Mouse (Mus musculus) limb, embryonic 13.5 days (tissue): ENCODE results near the gene E330021D16Rik. TPM values are rescaled to one million over a fixed set of nuclear protein-coding genes. Genes with fewer than 3 reads are reported as not detected.

Source experiments
- ATAC-seq: fragments of 200-750 bp; cut with Nextera tagmentation; 2 replicates; pipeline ENCODE4 v1.8.0; 2017; ENCODE audit warnings: low read depth, moderate number of reproducible peaks, moderate TSS enrichment; ENCODE audit not compliant: low FRiP score
- H3K27ac ChIP-seq: fragments of 300-500 bp; sonication (generic); 2 replicates; pipeline ENCODE4 v1.5.1; 2015; ENCODE audit warnings: inconsistent platforms, mild to moderate bottlenecking, moderate library complexity
- H3K27me3 ChIP-seq: fragments of 300-500 bp; sonication (generic); 2 replicates; pipeline ENCODE4 v1.6.1; 2015; ENCODE audit warnings: mild to moderate bottlenecking, inconsistent platforms
- H3K36me3 ChIP-seq: fragments of 300-500 bp; sonication (generic); 2 replicates; pipeline ENCODE4 v1.6.1; 2015; ENCODE audit warnings: inconsistent platforms, mild to moderate bottlenecking, moderate library complexity
- H3K4me1 ChIP-seq: fragments of 300-500 bp; sonication (generic); 2 replicates; pipeline ENCODE4 v1.6.1; 2015; ENCODE audit warnings: inconsistent platforms
- H3K4me2 ChIP-seq: fragments of 300-500 bp; sonication (generic); replicated peaks from 2 replicates; pipeline ENCODE4 v1.6.1; 2015; ENCODE audit warnings: inconsistent platforms, mild to moderate bottlenecking, moderate library complexity
- H3K4me3 ChIP-seq: fragments of 300-500 bp; sonication (generic); 2 replicates; pipeline ENCODE4 v1.5.1; 2015; ENCODE audit warnings: moderate library complexity, mild to moderate bottlenecking, inconsistent platforms
- H3K9ac ChIP-seq: fragments of 300-500 bp; sonication (generic); 2 replicates; pipeline ENCODE4 v1.6.1; 2015; ENCODE audit warnings: mild to moderate bottlenecking, inconsistent platforms
- H3K9me3 ChIP-seq: fragments of 300-500 bp; sonication (generic); 2 replicates; pipeline ENCODE4 v1.6.1; 2016; ENCODE audit warnings: inconsistent platforms
- WGBS: fragments of 180-500 bp; shearing (Covaris S2); methylation state at CpG from one replicate; pipeline ENCODE4 v1.1.7; 2015; 5-methylcytosine and 5-hydroxymethylcytosine counted together
- polyA plus RNA-seq: library from polyadenylated mRNA; unstranded; fragments of >200 nt; fragmentation: Nextera tagmentation; extraction: Ambion mirVana; gene quantifications from 2 replicates; pipeline ENCODE4 v1.2.1, GENCODE M21; 2015

Gene E330021D16Rik
- polyA plus RNA-seq, 1 experiment from 2014 or later, result not detected

GRCm38 (mm10) chr6:136418889-136419835, 3.8 kb upstream of the E330021D16Rik start:
- 79% methylated on average over 17 of the region's 17 CpGs for WGBS
- Histone ChIP-seq H3K4me2 (no peak overlapping the region), H3K9ac (no peak overlapping the region), H3K4me1 (no peaks in the 10 kb centered on the region), H3K9me3 (no peaks in the 10 kb centered on the region), H3K27ac (no peak overlapping the region), H3K36me3 (no peaks in the 10 kb centered on the region), H3K27me3 (no peaks in the 10 kb centered on the region), H3K4me3 (no peak overlapping the region)
- ATAC-seq, result no peak

GRCm38 (mm10) chr6:136418333-136418848, 3.0 kb upstream of the E330021D16Rik start:
- ATAC-seq, result no peak
- Histone ChIP-seq H3K27ac (no peak overlapping the region), H3K9ac (no peak overlapping the region), H3K4me3 (no peak overlapping the region), H3K9me3 (no peaks in the 10 kb centered on the region), H3K4me2 (no peak overlapping the region), H3K27me3 (no peaks in the 10 kb centered on the region), H3K36me3 (no peaks in the 10 kb centered on the region), H3K4me1 (no peaks in the 10 kb centered on the region)
- WGBS, result 69% methylated on average over 8 of the region's 8 CpGs

GRCm38 (mm10) chr6:136417864-136418263, 2.5 kb upstream of the E330021D16Rik start:
- no peaks in the 10 kb centered on the region for H3K36me3 ChIP-seq
- H3K4me1 ChIP-seq, result no peaks in the 10 kb centered on the region
- no peak overlapping the region for H3K9ac ChIP-seq
- no peak overlapping the region for H3K27ac ChIP-seq
- 69% methylated on average over 5 of the region's 5 CpGs for WGBS
- ATAC-seq, result no peak
- H3K4me2 ChIP-seq, result no peak overlapping the region
- H3K4me3 ChIP-seq, result no peak overlapping the region
- no peaks in the 10 kb centered on the region for H3K9me3 ChIP-seq
- no peaks in the 10 kb centered on the region for H3K27me3 ChIP-seq

- Histone ChIP-seq H3K9ac (no peak overlapping the region), H3K9me3 (no peaks in the 10 kb centered on the region), H3K4me1 (no peaks in the 10 kb centered on the region), H3K4me3 (no peak overlapping the region), H3K4me2 (no peak overlapping the region), H3K27me3 (no peaks in the 10 kb centered on the region), H3K27ac (no peak overlapping the region), H3K36me3 (no peaks in the 10 kb centered on the region)
- no peak for ATAC-seq
- 87% methylated on average over 5 of the region's 5 CpGs for WGBS
These were observed 1.5 kb downstream of the E330021D16Rik start for GRCm38 (mm10) chr6:136413856-136414362.

GRCm38 (mm10) chr6:136407608-136408192, 7.7 kb downstream of the E330021D16Rik start:
- ATAC-seq, result no peak
- H3K36me3 ChIP-seq, result no peaks in the 10 kb centered on the region
- no peaks in the 10 kb centered on the region for H3K4me1 ChIP-seq
- no peak overlapping the region for H3K9ac ChIP-seq
- no peak overlapping the region for H3K4me2 ChIP-seq
- H3K9me3 ChIP-seq, result no peaks in the 10 kb centered on the region
- WGBS, result 88% methylated on average over 2 of the region's 2 CpGs
- H3K27me3 ChIP-seq, result no peaks in the 10 kb centered on the region
- no peak overlapping the region for H3K27ac ChIP-seq
- H3K4me3 ChIP-seq, result no peak overlapping the region

GRCm38 (mm10) chr6:136396860-136397259, 18.5 kb downstream of the E330021D16Rik start:
- H3K27me3 ChIP-seq, result no peaks in the 10 kb centered on the region
- WGBS, result 92% methylated on average over 9 of the region's 9 CpGs
- ATAC-seq, result no peak
- H3K9me3 ChIP-seq, result peaks cover 8% of the 10 kb centered on the region; the same call in 1 of the 2 replicates
- no peak overlapping the region for H3K9ac ChIP-seq
- H3K4me1 ChIP-seq, result no peaks in the 10 kb centered on the region
- no peak overlapping the region for H3K27ac ChIP-seq
- no peaks in the 10 kb centered on the region for H3K36me3 ChIP-seq
- H3K4me2 ChIP-seq, result no peak overlapping the region
- H3K4me3 ChIP-seq, result no peak overlapping the region

- H3K4me2 ChIP-seq, result no peak overlapping the region
- no peaks in the 10 kb centered on the region for H3K27me3 ChIP-seq
- H3K9ac ChIP-seq, result no peak overlapping the region
- H3K4me1 ChIP-seq, result no peaks in the 10 kb centered on the region
- no peak for ATAC-seq
- 0 out of 2 replicates have a peak, but pooled peaks cover 5% of the 10 kb centered on the region for H3K9me3 ChIP-seq
- no peak overlapping the region for H3K4me3 ChIP-seq
- no peak overlapping the region for H3K27ac ChIP-seq
- H3K36me3 ChIP-seq, result no peaks in the 10 kb centered on the region
- WGBS, result 73% methylated on average over 9 of the region's 9 CpGs
These were observed 25.1 kb downstream of the E330021D16Rik start for GRCm38 (mm10) chr6:136390262-136390661.

- 74% methylated on average over 7 of the region's 7 CpGs for WGBS
- Histone ChIP-seq H3K36me3 (no peaks in the 10 kb centered on the region), H3K9ac (no peak overlapping the region), H3K27me3 (no peaks in the 10 kb centered on the region), H3K4me3 (no peak overlapping the region), H3K9me3 (no peaks in the 10 kb centered on the region), H3K4me2 (no peak overlapping the region), H3K27ac (no peak overlapping the region), H3K4me1 (no peaks in the 10 kb centered on the region)
- no peak for ATAC-seq
These were observed 30.1 kb downstream of the E330021D16Rik start for GRCm38 (mm10) chr6:136385287-136385686.

GRCm38 (mm10) chr6:136383218-136383617, 32.2 kb downstream of the E330021D16Rik start:
- ATAC-seq, result no peak
- H3K4me2 ChIP-seq, result no peak overlapping the region
- WGBS, result 90% methylated on average over 3 of the region's 3 CpGs
- no peaks in the 10 kb centered on the region for H3K4me1 ChIP-seq
- no peak overlapping the region for H3K4me3 ChIP-seq
- H3K36me3 ChIP-seq, result no peaks in the 10 kb centered on the region
- H3K27ac ChIP-seq, result no peak overlapping the region
- no peaks in the 10 kb centered on the region for H3K27me3 ChIP-seq
- H3K9me3 ChIP-seq, result peaks cover 3% of the 10 kb centered on the region; the same call in 1 of the 2 replicates
- H3K9ac ChIP-seq, result no peak overlapping the region

GRCm38 (mm10) chr6:136376097-136376496, 39.3 kb downstream of the E330021D16Rik start:
- Histone ChIP-seq H3K36me3 (no peaks in the 10 kb centered on the region), H3K4me1 (no peaks in the 10 kb centered on the region), H3K9ac (no peak overlapping the region), H3K9me3 (peaks cover 3% of the 10 kb centered on the region), H3K27ac (no peak overlapping the region), H3K4me2 (no peak overlapping the region), H3K27me3 (no peaks in the 10 kb centered on the region), H3K4me3 (no peak overlapping the region)
- no peak for ATAC-seq

GRCm38 (mm10) chr6:136364430-136365098, 50.8 kb downstream of the E330021D16Rik start:
- no peak overlapping the region for H3K9ac ChIP-seq
- no peak overlapping the region for H3K27ac ChIP-seq
- no peak overlapping the region for H3K4me3 ChIP-seq
- ATAC-seq, result no peak
- no peaks in the 10 kb centered on the region for H3K9me3 ChIP-seq
- 72% methylated on average over 12 of the region's 12 CpGs for WGBS
- no peaks in the 10 kb centered on the region for H3K36me3 ChIP-seq
- H3K4me2 ChIP-seq, result no peak overlapping the region
- H3K27me3 ChIP-seq, result no peaks in the 10 kb centered on the region
- no peaks in the 10 kb centered on the region for H3K4me1 ChIP-seq

- Histone ChIP-seq H3K4me3 (no peak overlapping the region), H3K36me3 (no peaks in the 10 kb centered on the region), H3K4me1 (no peaks in the 10 kb centered on the region), H3K9ac (no peak overlapping the region), H3K27me3 (no peaks in the 10 kb centered on the region), H3K27ac (no peak overlapping the region), H3K4me2 (no peak overlapping the region), H3K9me3 (no peaks in the 10 kb centered on the region)
- WGBS, result 78% methylated on average over 4 of the region's 4 CpGs
- no peak for ATAC-seq
These were observed 51.4 kb downstream of the E330021D16Rik start for GRCm38 (mm10) chr6:136364008-136364407.
